Mouse (Mus musculus) hindbrain, postnatal 0 days (tissue): ENCODE measurements at regions not wholly inside any gene's neighbourhood (a gene's known extent, or its start where the extent isn't known, plus 50 kb on each side); places are given as distances from the start of the nearest gene placed in this dataset.
A peak's percentile ranks its signal among the peaks of the same experiment; 100 is the strongest.

ENCODE experiments used
- ATAC-seq: fragments of 200-750 bp; cut with Nextera tagmentation; 2 replicates; pipeline ENCODE4 v1.8.0; 2017; ENCODE audit warnings: mild to moderate bottlenecking, moderate TSS enrichment, moderate library complexity
- DNase-seq: peaks from one replicate; pipeline ENCODE4 v3.0.0-alpha.2; 2015; ENCODE audit warnings: low spot score
- H3K27ac ChIP-seq: fragments of 300-500 bp; sonication (generic); 2 replicates; pipeline ENCODE4 v1.5.1; 2014; ENCODE audit warnings: mild to moderate bottlenecking
- H3K27me3 ChIP-seq: fragments of 300-500 bp; sonication (generic); 2 replicates; pipeline ENCODE4 v1.6.1; 2014; ENCODE audit warnings: low read length, mixed read lengths; ENCODE audit not compliant: insufficient read depth
- H3K36me3 ChIP-seq: fragments of 300-500 bp; sonication (generic); 2 replicates; pipeline ENCODE4 v1.6.1; 2014; ENCODE audit warnings: low read length, mixed read lengths; ENCODE audit not compliant: insufficient read depth
- H3K4me1 ChIP-seq: fragments of 300-500 bp; sonication (generic); 2 replicates; pipeline ENCODE4 v1.6.1; 2014; ENCODE audit warnings: antibody characterized with exemption, low read length, mixed read lengths; ENCODE audit not compliant: insufficient read depth
- H3K4me2 ChIP-seq: fragments of 300-500 bp; sonication (generic); 2 replicates; pipeline ENCODE4 v1.6.1; 2014; ENCODE audit warnings: low read depth, mild to moderate bottlenecking, low read length, moderate library complexity, mixed read lengths
- H3K4me3 ChIP-seq: fragments of 300-500 bp; sonication (generic); 2 replicates; pipeline ENCODE4 v1.5.1; 2014; ENCODE audit warnings: low read length
- H3K9ac ChIP-seq: fragments of 300-500 bp; sonication (generic); replicated peaks from 2 replicates; pipeline ENCODE4 v1.6.1; 2014; ENCODE audit warnings: mild to moderate bottlenecking, low read length, moderate library complexity, mixed read lengths
- H3K9me3 ChIP-seq: fragments of 300-500 bp; sonication (generic); 2 replicates; pipeline ENCODE4 v1.6.1; 2016; ENCODE audit warnings: low read length, mixed read lengths
- CTCF ChIP-seq: IDR thresholded peaks from 2 replicates; pipeline ENCODE4 v1.5.1; 2016; ENCODE audit warnings: antibody characterized with exemption, control low read depth, low read depth
- WGBS: fragments of 180-500 bp; shearing (Covaris S2); extraction: QIAGEN DNeasy Blood & Tissue Kit; methylation state at CpG from one replicate; pipeline ENCODE4 v1.1.7; 2014; 5-methylcytosine and 5-hydroxymethylcytosine counted together

DNA sequence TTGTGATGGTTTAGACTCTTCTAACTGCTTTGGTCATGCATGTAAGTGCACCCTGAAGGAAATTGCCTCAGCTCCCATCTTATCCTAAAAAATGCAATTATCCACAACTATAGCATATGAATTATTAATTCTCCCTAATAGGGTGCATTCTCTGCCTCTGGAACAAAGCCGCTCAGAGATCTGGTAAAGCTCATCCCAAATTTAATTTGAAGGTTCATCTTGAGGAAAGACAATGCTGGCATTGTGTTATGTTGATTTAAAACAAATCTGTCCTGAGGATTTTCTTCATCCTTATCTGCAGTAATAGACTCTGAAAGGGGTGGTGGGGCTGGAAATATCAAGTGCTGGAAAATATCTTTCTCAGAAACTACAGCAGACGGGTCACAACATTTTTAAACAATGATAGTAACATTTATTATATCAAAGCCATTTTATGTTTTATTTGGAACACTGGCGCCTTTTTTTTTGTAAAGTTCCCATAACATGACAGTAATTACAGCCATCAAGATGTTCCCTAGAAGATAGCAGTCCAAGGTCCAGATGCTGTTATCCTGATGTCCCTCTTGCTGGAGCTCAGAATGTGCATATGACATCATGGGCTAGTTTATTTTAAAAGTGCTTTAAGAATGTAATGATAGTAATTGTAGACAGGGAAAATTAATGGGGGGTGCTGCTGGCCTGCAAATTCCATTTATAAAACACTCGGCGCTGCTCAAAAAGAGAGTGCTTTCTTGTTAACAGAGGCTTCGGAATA lies 148.5 kb downstream of the Hlx start:
- Histone ChIP-seq H3K9ac (no peak overlapping the region), H3K4me1 (no peaks in the 10 kb centered on the region), H3K27ac (no peak overlapping the region), H3K36me3 (no peaks in the 10 kb centered on the region), H3K27me3 (no peaks in the 10 kb centered on the region), H3K4me3 (no peak overlapping the region), H3K4me2 (no peak overlapping the region), H3K9me3 (no peaks in the 10 kb centered on the region)
- 84% methylated on average over 6 of the region's 6 CpGs for WGBS
- ATAC-seq, result no peak
- DNase-seq, result no peak
- TF ChIP-seq CTCF, result no peak

DNA sequence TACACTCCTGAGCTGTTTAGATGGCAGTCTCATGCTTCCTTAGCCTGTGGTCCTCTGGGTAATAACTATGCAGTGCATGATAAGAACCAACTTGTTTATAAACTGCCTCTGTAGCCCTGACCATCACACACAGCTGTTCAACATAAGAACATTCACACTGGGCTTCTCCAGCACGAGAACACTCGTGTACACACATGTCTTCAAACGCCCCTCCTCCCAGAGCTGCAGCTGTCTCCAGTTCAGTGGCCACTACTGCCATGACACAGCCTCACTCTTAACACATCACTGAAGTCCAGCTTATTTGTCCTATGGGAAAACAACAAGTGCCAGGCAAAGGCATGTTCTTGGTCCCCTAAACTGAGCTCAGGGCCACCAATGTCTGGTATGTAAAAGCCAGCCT lies 152.9 kb downstream of the Hlx start:
- no peaks in the 10 kb centered on the region for H3K27me3 ChIP-seq
- WGBS, result 77% methylated on average over 3 of the region's 3 CpGs
- no peak for TF ChIP-seq CTCF
- H3K4me1 ChIP-seq, result no peaks in the 10 kb centered on the region
- no peaks in the 10 kb centered on the region for H3K36me3 ChIP-seq
- H3K9me3 ChIP-seq, result no peaks in the 10 kb centered on the region
- no peak for ATAC-seq
- no peak overlapping the region for H3K4me3 ChIP-seq
- no peak overlapping the region for H3K9ac ChIP-seq
- H3K27ac ChIP-seq, result no peak overlapping the region
- H3K4me2 ChIP-seq, result no peak overlapping the region
- no peak for DNase-seq

DNA sequence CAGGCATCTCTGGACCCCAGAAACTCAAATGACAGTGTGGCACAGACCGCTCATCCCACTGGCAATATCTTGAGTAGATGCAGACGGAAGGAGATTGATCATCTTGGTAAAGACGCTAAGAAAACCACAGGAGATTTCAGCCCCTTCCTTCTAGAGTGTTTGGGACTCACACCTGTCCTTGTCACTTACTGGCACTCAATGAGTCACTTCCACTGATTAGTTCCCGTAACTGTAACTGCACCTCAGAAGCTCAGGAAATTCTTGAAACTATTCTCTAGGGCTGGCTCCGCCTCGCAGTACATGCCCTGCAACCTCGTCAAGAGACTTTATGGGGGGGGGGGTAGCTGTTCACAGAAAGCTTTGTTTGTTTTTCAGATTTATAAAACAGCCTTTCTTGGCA lies 155.9 kb downstream of the Hlx start:
- DNase-seq, result no peak
- Histone ChIP-seq H3K4me3 (no peak overlapping the region), H3K4me2 (no peak overlapping the region), H3K27ac (no peak overlapping the region), H3K9me3 (no peaks in the 10 kb centered on the region), H3K36me3 (no peaks in the 10 kb centered on the region), H3K4me1 (no peaks in the 10 kb centered on the region), H3K27me3 (no peaks in the 10 kb centered on the region), H3K9ac (no peak overlapping the region)
- no peak for TF ChIP-seq CTCF
- WGBS, result 83% methylated on average over 7 of the region's 7 CpGs
- ATAC-seq, result no peak

DNA sequence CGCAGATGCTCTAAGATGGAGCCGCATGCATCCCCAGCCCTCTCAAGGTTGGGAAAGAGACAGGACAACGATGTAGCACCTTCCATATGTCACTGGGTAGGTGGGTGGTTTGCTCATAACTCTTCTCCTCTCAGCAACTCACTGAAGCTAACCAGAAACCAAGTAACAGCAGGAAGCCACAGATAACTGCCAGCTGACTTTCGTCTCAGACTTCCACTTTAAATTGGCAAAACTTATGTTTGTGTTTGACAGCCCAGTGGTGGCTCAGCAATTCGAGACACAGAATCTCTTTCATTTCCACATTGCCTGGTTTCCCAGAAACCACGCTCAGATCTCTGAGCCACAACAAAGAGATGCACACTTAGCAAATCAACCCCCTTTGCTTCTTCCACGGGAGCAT lies 159.1 kb downstream of the Hlx start:
- ATAC-seq, result no peak
- Histone ChIP-seq H3K36me3 (no peaks in the 10 kb centered on the region), H3K4me3 (no peak overlapping the region), H3K4me2 (no peak overlapping the region), H3K9me3 (no peaks in the 10 kb centered on the region), H3K27ac (no peak overlapping the region), H3K9ac (no peak overlapping the region), H3K4me1 (no peaks in the 10 kb centered on the region), H3K27me3 (no peaks in the 10 kb centered on the region)
- no peak for TF ChIP-seq CTCF
- 62% methylated on average over 7 of the region's 7 CpGs for WGBS
- DNase-seq, result peak; percentile 3

DNA sequence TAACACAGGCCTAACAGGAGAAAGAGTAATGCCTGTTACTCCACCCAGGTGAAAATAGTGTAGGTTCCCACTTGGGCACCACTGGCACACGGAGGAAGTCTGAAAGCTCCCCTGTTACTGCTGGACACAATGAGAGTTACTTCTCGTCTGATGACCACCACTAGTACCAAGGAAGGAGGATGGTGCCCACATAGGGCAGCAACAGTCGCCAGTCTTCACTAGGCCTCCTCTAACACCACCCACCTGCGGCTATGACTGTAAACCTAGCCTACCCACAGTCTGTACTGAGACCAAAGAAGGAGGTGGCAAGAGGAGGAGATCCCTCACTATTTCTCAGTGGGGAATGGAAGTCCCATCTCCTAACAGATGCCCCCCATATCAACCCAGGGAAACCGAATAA lies 161.7 kb downstream of the Hlx start:
- no peak overlapping the region for H3K27ac ChIP-seq
- H3K9ac ChIP-seq, result no peak overlapping the region
- ATAC-seq (no peak), DNase-seq (no peak)
- no peak overlapping the region for H3K4me3 ChIP-seq
- no peaks in the 10 kb centered on the region for H3K36me3 ChIP-seq
- no peak for TF ChIP-seq CTCF
- H3K27me3 ChIP-seq, result no peaks in the 10 kb centered on the region
- 88% methylated on average over 5 of the region's 5 CpGs for WGBS
- H3K4me1 ChIP-seq, result no peaks in the 10 kb centered on the region
- H3K4me2 ChIP-seq, result no peak overlapping the region
- no peaks in the 10 kb centered on the region for H3K9me3 ChIP-seq

DNA sequence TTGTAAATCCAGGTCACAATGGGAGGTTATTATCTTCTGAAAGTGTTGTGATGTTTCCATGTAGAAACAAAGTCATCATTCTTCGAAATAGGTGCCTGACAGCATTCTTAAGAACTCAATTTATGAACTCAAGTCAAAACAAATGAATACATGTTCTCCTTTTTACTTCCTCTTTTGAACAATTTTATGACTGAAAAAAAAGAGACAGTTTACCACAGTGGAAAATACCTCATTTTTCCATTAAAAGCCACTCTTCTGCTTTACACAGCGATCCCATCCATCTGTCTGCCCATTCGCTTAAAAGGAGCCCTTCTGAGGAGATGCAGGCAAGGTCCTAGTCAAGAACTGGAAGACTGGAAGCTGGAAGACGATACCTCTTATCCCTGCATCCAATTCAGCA lies 169.5 kb downstream of the Hlx start:
- WGBS, result 91% methylated on average over 4 of the region's 4 CpGs
- no peak overlapping the region for H3K4me3 ChIP-seq
- DNase-seq, result no peak
- H3K4me1 ChIP-seq, result no peaks in the 10 kb centered on the region
- H3K27ac ChIP-seq, result no peak overlapping the region
- H3K9ac ChIP-seq, result no peak overlapping the region
- no peaks in the 10 kb centered on the region for H3K36me3 ChIP-seq
- no peaks in the 10 kb centered on the region for H3K27me3 ChIP-seq
- TF ChIP-seq CTCF, result no peak
- no peak overlapping the region for H3K4me2 ChIP-seq
- no peaks in the 10 kb centered on the region for H3K9me3 ChIP-seq
- no peak for ATAC-seq

DNA sequence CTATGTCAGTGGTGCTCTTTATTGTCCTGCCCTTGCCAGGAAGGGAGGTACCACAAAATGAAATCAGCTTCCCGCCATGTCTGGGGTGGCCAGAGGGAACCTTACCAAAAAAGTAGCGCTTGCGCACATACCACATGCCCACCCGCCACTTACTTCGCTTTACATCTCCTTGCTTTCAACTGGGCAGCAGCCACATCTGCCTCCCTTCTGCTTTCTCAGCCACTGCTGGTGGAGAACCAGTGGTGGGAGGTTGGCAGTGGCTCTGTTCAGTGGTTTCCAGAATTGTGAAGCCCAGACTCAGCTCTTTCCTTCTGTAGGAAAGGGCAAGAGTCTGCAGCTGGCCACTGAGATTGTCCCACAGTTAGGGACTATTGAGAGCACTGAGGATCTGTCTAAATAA lies 170.2 kb downstream of the Hlx start:
- no peak for TF ChIP-seq CTCF
- no peak overlapping the region for H3K27ac ChIP-seq
- no peaks in the 10 kb centered on the region for H3K4me1 ChIP-seq
- DNase-seq (no peak), ATAC-seq (no peak)
- H3K27me3 ChIP-seq, result no peaks in the 10 kb centered on the region
- H3K9me3 ChIP-seq, result no peaks in the 10 kb centered on the region
- no peak overlapping the region for H3K4me3 ChIP-seq
- H3K4me2 ChIP-seq, result no peak overlapping the region
- H3K9ac ChIP-seq, result no peak overlapping the region
- WGBS, result 93% methylated on average over 5 of the region's 5 CpGs
- no peaks in the 10 kb centered on the region for H3K36me3 ChIP-seq
